Mouse (Mus musculus) spleen, adult 2 months (tissue): ENCODE data around the gene Cd3e. TPM values are rescaled to one million over a fixed set of nuclear protein-coding genes. Genes with fewer than 3 reads are reported as not detected.

Experiments used
- DNase-seq, 2 experiments: peaks; one replicate each; pipeline versions ENCODE4 v3.0.0 to v3.0.0-alpha.2; 2012 to 2021; ENCODE audit warnings: low spot score in 2 of 2, low read depth in 1 of 2
- H3K27ac ChIP-seq: fragments of 200-500 bp; 2 replicates; pipeline ENCODE4 v1.5.1; 2012; ENCODE audit warnings: low read length, inconsistent platforms; ENCODE audit not compliant: insufficient read depth
- H3K27me3 ChIP-seq: fragments of 200-500 bp; 2 replicates; pipeline ENCODE4 v1.6.1; 2012; ENCODE audit warnings: mild to moderate bottlenecking, moderate library complexity, low read length, inconsistent platforms; ENCODE audit not compliant: control insufficient read depth, insufficient read depth
- H3K36me3 ChIP-seq: fragments of 200-500 bp; 2 replicates; pipeline ENCODE4 v1.6.1; 2012; ENCODE audit warnings: mild to moderate bottlenecking, low read length, inconsistent platforms; ENCODE audit not compliant: control insufficient read depth, insufficient read depth
- H3K4me1 ChIP-seq: fragments of 200-500 bp; 2 replicates; pipeline ENCODE4 v1.6.1; 2011; ENCODE audit warnings: inconsistent platforms; ENCODE audit not compliant: control insufficient read depth, insufficient read depth, insufficient read length
- H3K4me3 ChIP-seq: fragments of 200-500 bp; 2 replicates; pipeline ENCODE4 v1.5.1; 2011; ENCODE audit warnings: mild to moderate bottlenecking, inconsistent platforms; ENCODE audit not compliant: insufficient read depth, insufficient read length; ENCODE audit errors: extremely low read depth
- CTCF ChIP-seq: fragments of 200-500 bp; IDR thresholded peaks from 2 replicates; pipeline ENCODE4 v1.5.1; 2011; ENCODE audit warnings: mild to moderate bottlenecking, inconsistent platforms; ENCODE audit not compliant: insufficient read depth, insufficient read length, insufficient replicate concordance; ENCODE audit errors: extremely low read depth
- POLR2A ChIP-seq: fragments of 200-500 bp; IDR thresholded peaks from 2 replicates; pipeline ENCODE4 v1.6.1; 2011; ENCODE audit warnings: low read depth, low read length, inconsistent platforms
- WGBS: fragments of 180-500 bp; shearing (Covaris S2); methylation state at CpG from one replicate; pipeline ENCODE4 v1.1.7; 2018; 5-methylcytosine and 5-hydroxymethylcytosine counted together
- polyA plus RNA-seq: library from polyadenylated mRNA; depleted of rRNA; stranded (reverse); fragments of >200 nt; gene quantifications from 2 replicates; pipeline ENCODE4 v1.2.3, GENCODE M21; 2012

Cd3e gene
- polyA plus RNA-seq, 1 experiment = 44.8 TPM

- Histone ChIP-seq H3K27me3 (no peaks in the 10 kb centered on the region), H3K4me1 (no peaks in the 10 kb centered on the region), H3K27ac (no peak overlapping the region), H3K4me3 (no peak overlapping the region), H3K36me3 (no peaks in the 10 kb centered on the region)
- TF ChIP-seq CTCF = no peak
- no peak for TF ChIP-seq POLR2A
- DNase-seq = no peak
Observed at GRCm38 (mm10) chr9:44992271-44992670, 17.2 kb downstream of the Cd3e start.

GRCm38 (mm10) chr9:44991821-44992220 is 17.6 kb downstream of the Cd3e start:
- no peaks in the 10 kb centered on the region; the same call in 1 of the 2 replicates for H3K4me1 ChIP-seq
- DNase-seq = no peak
- H3K36me3 ChIP-seq = no peaks in the 10 kb centered on the region
- WGBS = 84% methylated on average over 2 of the region's 2 CpGs
- no peaks in the 10 kb centered on the region for H3K27me3 ChIP-seq
- H3K27ac ChIP-seq = no peak overlapping the region
- TF ChIP-seq CTCF (no peak), POLR2A (no peak)
- no peak overlapping the region for H3K4me3 ChIP-seq

DNA sequence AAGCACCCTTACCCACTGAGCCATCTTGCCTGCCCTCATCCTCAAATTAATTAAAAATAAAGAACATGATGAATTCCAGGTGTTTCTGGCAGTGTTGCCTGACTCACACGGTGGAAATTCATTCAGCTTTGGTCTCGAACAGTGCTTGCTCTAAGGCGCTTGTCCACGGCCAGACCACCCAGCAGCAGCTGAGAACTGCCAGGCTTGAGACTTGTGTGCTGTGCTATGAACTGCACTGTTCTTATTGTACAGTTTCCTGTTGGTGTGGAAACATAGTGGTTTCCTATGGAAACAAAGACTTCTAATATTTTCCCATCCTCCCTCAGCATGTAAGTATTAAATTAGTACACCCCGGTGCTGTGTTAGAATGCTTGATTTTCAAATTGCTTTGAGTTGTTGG is 22.5 kb downstream of the Cd3e start:
- no peaks in the 10 kb centered on the region for H3K27me3 ChIP-seq
- no peak for DNase-seq
- WGBS = 13% methylated on average over 5 of the region's 5 CpGs
- no peaks in the 10 kb centered on the region for H3K36me3 ChIP-seq
- no peak overlapping the region for H3K4me3 ChIP-seq
- peak overlapping the region; percentile 93 for H3K27ac ChIP-seq
- peaks cover 6% of the 10 kb centered on the region; the same call in 1 of the 2 replicates for H3K4me1 ChIP-seq
- TF ChIP-seq POLR2A (no peak), CTCF (no peak)

DNA sequence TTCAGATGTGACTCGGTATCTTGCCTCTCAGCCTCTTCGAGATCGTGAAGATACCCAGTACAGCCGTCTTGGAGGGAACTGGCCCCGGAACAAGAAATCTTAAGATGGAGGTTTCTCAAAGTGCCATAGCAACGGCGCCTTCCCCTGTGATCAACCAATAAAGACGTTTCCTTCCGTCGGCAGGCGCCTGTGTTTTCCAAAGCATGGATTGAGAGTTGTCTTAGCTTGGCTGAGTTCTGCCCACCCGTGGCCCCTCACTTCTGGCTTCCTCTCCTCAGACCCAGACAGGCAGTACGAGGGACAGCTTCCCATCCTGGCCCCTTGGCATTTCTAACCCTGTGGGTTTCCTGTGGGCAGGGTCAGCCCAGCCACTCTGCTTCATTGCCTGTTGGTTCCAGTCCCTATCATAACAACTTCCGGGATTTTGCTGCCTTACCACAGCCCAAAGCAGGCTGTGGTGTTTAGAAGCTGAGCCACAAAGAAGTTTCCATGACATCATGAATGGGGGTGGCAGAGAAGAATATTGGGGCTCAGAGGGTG is 23.1 kb downstream of the Cd3e start:
- WGBS = 1% methylated on average over 14 of the region's 14 CpGs
- TF ChIP-seq POLR2A = peak; percentile 40
- TF ChIP-seq CTCF = no peak
- Histone ChIP-seq H3K27ac (peak overlapping the region; percentile 93), H3K4me1 (peaks cover 6% of the 10 kb centered on the region; the same call in 1 of the 2 replicates), H3K36me3 (no peaks in the 10 kb centered on the region), H3K27me3 (no peaks in the 10 kb centered on the region), H3K4me3 (peak overlapping the region; percentile 59)
- peak; percentile 81 to 99 for DNase-seq

- H3K4me1 ChIP-seq = peaks cover 6% of the 10 kb centered on the region; the same call in 1 of the 2 replicates
- peak overlapping the region; percentile 59 for H3K4me3 ChIP-seq
- TF ChIP-seq CTCF = no peak
- no peak for TF ChIP-seq POLR2A
- no peak for DNase-seq
- H3K27ac ChIP-seq = peak overlapping the region; percentile 93
- 35% methylated on average over 3 of the region's 3 CpGs for WGBS
- H3K36me3 ChIP-seq = no peaks in the 10 kb centered on the region
- H3K27me3 ChIP-seq = no peaks in the 10 kb centered on the region
Observed at GRCm38 (mm10) chr9:44985721-44986161, 23.7 kb downstream of the Cd3e start.

- Histone ChIP-seq H3K4me1 (peaks cover 6% of the 10 kb centered on the region; the same call in 1 of the 2 replicates), H3K27ac (peak overlapping the region; percentile 92; the same call in 1 of the 2 replicates), H3K36me3 (no peaks in the 10 kb centered on the region), H3K4me3 (peak overlapping the region; percentile 59; the same call in 1 of the 2 replicates), H3K27me3 (no peaks in the 10 kb centered on the region)
- TF ChIP-seq POLR2A = no peak
- TF ChIP-seq CTCF = no peak
- WGBS = 74% methylated on average over 2 of the region's 2 CpGs
- no peak for DNase-seq
Observed at GRCm38 (mm10) chr9:44983001-44983400, 26.4 kb downstream of the Cd3e start.

DNA sequence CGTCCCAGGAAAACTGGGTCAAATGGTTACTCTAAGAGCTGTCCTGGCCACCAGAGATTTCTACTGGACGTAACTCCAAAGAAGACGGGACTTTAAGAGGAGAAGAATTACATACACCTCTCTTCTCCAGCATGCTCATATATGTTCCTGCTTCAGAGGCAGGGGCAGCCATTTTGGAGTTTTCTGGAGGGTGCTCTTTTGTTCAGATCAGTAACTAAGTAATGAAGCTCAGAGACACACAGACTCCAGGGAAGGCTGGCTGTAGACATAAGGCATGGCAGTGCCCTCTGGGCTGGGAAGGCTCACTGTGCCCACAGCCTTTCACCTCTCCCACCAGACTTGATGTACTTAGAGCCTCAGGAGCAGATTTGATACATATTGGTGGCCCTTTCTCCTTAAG is 26.9 kb downstream of the Cd3e start:
- no peaks in the 10 kb centered on the region for H3K36me3 ChIP-seq
- 69% methylated on average over 3 of the region's 3 CpGs for WGBS
- H3K4me1 ChIP-seq = peaks cover 6% of the 10 kb centered on the region; the same call in 1 of the 2 replicates
- H3K4me3 ChIP-seq = peak overlapping the region; percentile 59
- no peaks in the 10 kb centered on the region for H3K27me3 ChIP-seq
- DNase-seq = no peak
- H3K27ac ChIP-seq = peak overlapping the region; percentile 92
- no peak for TF ChIP-seq CTCF
- TF ChIP-seq POLR2A = no peak
